Mouse (Mus musculus): ENCODE results near the gene Gm21887.
"Not testable (repeated sequence)": the region's sequence is repeated elsewhere in the genome, so short reads cannot be mapped to it uniquely, and the experiment has no call there.

The Gm21887 gene

DNA sequence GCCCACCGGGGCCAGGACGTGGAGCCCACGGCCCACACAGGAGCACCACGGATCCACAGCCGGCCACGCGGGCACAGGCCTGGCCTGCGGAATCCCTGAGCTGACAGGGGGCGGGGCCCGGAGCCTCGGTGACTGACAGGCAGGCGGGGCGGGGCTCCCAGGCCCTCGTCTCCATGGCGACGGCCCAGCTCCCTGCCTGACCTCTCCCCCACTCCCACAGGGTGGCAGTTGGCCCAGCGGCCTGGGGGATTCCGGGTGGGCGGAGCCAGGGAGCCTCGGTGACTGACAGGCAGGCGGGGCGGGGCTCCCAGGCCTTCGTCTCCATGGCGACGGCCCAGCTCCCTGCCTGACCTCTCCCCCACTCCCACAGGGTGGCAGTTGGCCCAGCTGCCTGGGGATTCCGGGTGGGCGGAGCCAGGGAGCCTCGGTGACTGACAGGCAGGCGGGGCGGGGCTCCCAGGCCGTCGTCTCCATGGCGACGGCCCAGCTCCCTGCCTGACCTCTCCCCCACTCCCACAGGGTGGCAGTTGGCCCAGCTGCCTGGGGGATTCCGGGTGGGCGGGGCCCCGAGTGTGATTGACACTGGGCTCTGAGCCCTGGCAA, 11.5 kb upstream of the Gm21887 start:
- DNase-seq (ENCODE audit: low spot score) = peak; percentile 100

GRCm38 (mm10) chrX:169998559-169999219, 10.8 kb upstream of the Gm21887 start:
- DNase-seq (ENCODE audit: low spot score) = not testable (repeated sequence)

DNA sequence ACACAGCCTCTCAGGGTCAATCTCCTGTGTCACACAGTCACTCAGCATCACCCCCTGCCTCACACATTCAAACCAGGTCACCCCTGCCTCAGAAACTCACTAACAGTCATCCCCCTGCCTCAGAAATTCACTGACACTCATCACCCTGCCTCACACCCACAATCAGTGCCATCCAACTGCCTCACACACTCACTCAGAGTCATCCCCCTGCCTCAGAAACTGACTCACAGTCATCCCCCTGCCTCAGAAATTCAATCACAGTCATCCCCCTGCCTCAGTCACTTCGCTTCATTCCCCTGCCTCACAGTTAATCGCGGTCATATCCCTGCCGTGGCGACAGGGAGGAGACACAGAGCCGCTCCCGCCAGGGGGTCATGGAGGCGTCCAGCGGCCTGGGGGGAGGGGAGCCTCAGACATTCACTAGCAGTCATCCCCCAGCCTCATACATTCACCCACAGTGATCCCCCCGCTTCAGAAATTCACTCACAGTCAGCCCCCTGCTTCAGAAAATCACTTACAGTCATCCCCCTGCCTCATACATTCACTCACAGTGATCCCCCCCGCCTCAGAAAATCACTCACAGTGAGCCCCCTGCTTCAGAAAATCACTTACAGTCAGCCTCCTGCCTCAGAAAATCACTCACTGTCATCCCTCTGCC, 10.1 kb upstream of the Gm21887 start:
- peak; percentile 56 for DNase-seq (ENCODE audit: low spot score)

DNA sequence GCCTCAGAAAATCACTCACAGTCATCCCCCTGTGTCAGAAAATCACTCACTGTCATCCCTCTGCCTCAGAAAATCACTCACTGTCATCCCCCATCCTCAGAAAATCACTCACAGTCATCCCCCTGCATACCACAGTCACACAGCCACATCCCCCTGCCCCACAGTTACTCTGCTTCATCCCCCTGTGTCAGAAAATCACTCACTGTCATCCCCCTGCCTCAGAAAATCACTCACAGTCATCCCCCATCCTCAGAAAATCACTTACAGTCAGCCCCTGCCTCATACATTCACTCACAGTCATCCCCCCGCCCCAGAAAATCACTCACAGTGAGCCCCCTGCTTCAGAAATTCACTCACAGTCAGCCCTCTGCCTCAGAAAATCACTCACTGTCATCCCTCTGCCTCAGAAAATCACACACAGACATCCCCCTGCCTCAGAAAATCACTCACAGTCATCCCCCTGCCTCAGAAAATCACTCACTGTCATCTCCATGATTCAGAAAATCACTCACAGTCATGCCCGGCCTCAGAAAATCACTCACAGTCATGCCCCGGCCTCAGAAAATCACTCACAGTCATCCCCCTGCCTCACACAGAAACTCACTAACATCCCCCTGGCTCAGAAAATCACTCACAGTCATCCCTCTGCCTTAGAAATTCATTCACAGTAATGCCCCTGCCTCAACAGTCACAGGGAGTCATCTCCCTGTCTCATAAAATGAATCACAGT, 9.4 kb upstream of the Gm21887 start:
- not testable (repeated sequence) for DNase-seq (ENCODE audit: low spot score)

GRCm38 (mm10) chrX:170000642-170001387, 8.6 kb upstream of the Gm21887 start:
- DNase-seq (ENCODE audit: low spot score) = not testable (repeated sequence)

DNA sequence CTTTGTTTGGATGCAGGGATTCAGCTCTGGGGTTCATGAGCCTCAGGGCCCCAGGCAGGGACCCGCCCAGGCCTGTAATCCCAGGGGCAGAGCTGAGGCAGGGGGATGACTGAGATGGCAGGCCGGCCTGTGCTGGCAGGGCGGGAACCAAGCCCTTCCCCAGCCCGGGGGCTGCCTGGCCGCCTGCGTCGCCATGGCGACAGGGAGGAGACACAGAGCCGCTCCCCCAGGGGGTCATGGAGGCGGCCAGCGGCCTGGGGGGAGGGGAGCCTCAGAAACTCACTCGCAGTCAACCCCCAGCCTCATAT, 8.1 kb upstream of the Gm21887 start:
- DNase-seq (ENCODE audit: low spot score) = not testable (repeated sequence)

DNA sequence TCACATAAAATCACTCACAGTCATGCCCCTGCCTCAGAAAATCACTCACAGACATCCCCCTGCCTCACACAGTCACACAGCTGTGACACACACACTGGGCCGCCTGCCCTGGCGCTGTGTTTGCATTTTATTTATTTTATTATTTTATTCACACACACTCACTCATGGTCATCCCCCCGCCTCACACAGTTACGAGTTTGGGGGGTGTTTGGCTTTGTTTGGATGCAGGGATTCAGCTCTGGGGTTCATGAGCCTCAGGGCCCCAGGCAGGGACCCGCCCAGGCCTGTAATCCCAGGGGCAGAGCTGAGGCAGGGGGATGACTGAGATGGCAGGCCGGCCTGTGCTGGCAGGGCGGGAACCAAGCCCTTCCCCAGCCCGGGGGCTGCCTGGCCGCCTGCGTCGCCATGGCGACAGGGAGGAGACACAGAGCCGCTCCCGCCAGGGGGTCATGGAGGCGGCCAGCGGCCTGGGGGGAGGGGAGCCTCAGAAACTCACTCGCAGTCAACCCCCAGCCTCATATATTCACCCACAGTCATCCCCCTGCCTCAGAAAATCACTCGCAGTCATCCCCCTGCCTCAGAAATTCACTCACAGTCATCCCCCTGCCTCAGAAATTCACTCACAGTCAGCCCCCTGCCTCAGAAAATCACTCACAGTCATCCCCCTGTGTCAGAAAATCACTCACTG, 6.8 kb upstream of the Gm21887 start:
- DNase-seq (ENCODE audit: low spot score) = not testable (repeated sequence)

DNA sequence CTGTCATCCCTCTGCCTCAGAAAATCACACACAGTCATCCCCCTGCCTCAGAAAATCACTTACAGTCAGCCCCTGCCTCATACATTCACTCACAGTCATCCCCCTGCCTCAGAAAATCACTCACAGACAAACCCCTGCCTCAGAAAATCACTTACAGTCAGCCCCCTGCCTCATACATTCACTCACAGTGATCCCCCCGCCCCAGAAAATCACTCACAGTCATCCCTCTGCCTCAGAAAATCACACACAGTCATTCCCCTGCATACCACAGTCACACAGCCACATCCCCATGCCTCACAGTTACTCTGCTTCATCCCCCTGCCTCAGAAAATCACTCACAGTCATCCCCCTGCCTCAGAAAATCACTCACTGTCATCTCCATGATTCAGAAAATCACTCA, 5.9 kb upstream of the Gm21887 start:
- DNase-seq (ENCODE audit: low spot score) = not testable (repeated sequence)

DNA sequence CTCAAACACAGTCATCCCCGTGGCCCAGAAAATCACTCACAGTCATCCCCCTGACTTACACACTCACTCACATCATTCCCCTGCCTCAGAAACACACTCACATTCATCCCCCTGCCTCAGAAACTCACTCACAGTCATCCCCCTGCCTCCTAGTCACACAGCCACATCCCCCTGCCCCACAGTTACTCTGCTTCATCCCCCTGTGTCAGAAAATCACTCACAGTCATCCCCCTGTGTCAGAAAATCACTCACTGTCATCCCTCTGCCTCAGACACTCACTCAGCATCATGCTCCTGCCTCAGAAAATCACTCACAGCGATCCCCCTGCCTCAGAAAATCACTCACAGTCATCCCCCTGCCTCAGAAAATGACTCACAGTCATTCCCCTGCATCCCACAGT, 5.2 kb upstream of the Gm21887 start:
- peak; percentile 27 for DNase-seq (ENCODE audit: low spot score)

- peak; percentile 21 for DNase-seq (ENCODE audit: low spot score)
Observed at GRCm38 (mm10) chrX:170004793-170005192, 4.7 kb upstream of the Gm21887 start.

DNA sequence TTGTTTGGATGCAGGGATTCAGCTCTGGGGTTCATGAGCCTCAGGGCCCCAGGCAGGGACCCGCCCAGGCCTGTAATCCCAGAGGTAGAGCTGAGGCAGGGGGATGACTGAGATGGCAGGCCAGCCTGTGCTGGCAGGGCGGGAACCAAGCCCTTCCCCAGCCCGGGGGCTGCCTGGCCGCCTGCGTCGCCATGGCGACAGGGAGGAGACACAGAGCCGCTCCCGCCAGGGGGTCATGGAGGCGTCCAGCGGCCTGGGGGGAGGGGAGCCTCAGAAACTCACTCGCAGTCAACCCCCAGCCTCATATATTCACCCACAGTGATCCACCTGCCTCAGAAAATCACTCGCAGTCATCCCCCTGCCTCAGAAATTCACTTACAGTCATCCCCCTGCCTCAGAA, 4.3 kb upstream of the Gm21887 start:
- DNase-seq (ENCODE audit: low spot score) = peak; percentile 41

GRCm38 (mm10) chrX:170005695-170006297, 3.7 kb upstream of the Gm21887 start:
- DNase-seq (ENCODE audit: low spot score) = not testable (repeated sequence)

- peak; percentile 13 for DNase-seq (ENCODE audit: low spot score)
Observed at GRCm38 (mm10) chrX:170006694-170007247, 2.7 kb upstream of the Gm21887 start.

- peak; percentile 16 for DNase-seq (ENCODE audit: low spot score)
Observed at GRCm38 (mm10) chrX:170007375-170008178, 1.9 kb upstream of the Gm21887 start.

- DNase-seq (ENCODE audit: low spot score) = not testable (repeated sequence)
Observed at GRCm38 (mm10) chrX:170008179-170008467, 1.3 kb upstream of the Gm21887 start.

- peak; percentile 52 for DNase-seq (ENCODE audit: low spot score)
Observed at GRCm38 (mm10) chrX:170008584-170008983, 875 bp upstream of the Gm21887 start.

- peak; percentile 100 for DNase-seq (ENCODE audit: low spot score)
Observed at GRCm38 (mm10) chrX:170009801-170010221, 352 bp downstream of the Gm21887 start.

DNA sequence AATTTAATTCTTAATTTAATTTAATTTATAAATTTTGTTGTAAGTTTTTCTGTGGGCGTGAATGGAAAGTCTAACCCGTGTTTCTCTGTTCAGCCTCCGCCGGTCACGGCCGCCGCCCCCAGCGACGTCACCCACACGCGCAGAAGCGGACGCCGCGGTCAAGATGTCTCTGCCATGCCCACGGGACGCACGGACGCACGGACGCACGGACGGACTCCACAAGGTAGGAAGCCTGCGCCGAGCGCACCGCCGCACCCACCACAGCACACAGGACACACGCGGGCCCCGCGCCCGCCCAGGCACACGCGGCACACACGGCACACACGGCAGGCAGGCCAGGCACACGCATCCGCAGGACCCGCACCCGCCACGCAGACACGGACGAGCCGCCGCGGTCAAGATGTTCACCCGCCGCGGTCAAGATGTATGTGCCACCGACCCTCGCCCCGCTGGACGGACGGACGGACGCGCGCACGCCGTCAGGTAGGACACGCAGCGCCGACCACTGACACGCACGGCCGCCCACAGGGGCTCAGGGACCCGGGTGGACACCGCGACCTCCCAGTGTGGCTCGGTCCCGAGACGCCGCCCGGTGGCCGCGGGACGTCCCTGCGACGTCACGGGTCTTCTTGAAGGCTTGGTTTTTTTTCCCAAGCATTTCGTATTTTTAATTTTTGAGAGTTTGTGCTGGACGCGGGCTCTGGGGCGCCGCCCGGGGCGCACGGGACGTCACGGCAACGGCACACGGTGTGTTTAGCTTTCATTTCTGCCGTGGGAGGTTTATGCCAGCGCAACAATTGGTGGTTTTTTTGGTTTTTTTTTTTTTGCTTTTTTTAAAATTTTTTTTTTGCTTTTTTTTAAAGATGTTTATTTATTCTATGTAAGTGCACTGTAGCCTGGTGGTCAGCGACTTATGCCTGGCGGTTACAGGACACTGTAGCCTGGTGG, 1.4 kb downstream of the Gm21887 start:
- DNase-seq (ENCODE audit: low spot score) = peak; percentile 82

DNA sequence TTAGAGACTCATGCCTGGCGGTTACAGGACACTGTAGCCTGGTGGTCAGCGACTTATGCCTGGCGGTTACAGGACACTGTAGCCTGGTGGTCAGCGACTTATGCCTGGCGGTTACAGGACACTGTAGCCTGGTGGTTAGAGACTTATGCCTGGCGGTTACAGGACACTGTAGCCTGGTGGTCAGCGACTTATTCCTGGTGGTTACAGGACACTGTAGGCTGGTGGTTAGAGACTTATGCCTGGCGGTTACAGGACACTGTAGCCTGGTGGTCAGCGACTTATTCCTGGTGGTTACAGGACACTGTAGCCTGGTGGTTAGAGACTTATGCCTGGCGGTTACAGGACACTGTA, 2.0 kb downstream of the Gm21887 start:
- DNase-seq (ENCODE audit: low spot score) = not testable (repeated sequence)
